Mouse (Mus musculus) midbrain, postnatal 0 days (tissue): ENCODE results near the gene Clstn3. TPM values are rescaled to one million over a fixed set of nuclear protein-coding genes. Genes with fewer than 3 reads are reported as not detected.
"Not testable (repeated sequence)": the region's sequence is repeated elsewhere in the genome, so short reads cannot be mapped to it uniquely, and the experiment has no call there.

Source experiments
- ATAC-seq: fragments of 200-750 bp; cut with Nextera tagmentation; 2 replicates; pipeline ENCODE4 v1.8.0; 2017; ENCODE audit warnings: moderate number of reproducible peaks, mild to moderate bottlenecking, moderate TSS enrichment, moderate library complexity; ENCODE audit not compliant: low FRiP score
- DNase-seq: peaks from one replicate; pipeline ENCODE4 v3.0.0-alpha.2; 2015; ENCODE audit warnings: low spot score
- H3K27ac ChIP-seq: fragments of 300-500 bp; sonication (generic); 2 replicates; pipeline ENCODE4 v1.5.1; 2014; ENCODE audit warnings: low read depth, mild to moderate bottlenecking, low read length, mixed read lengths
- H3K27me3 ChIP-seq: fragments of 300-500 bp; sonication (generic); 2 replicates; pipeline ENCODE4 v1.6.1; 2014; ENCODE audit warnings: low read length, control low read depth, mixed read lengths; ENCODE audit not compliant: insufficient read depth
- H3K36me3 ChIP-seq: fragments of 300-500 bp; sonication (generic); 2 replicates; pipeline ENCODE4 v1.6.1; 2014; ENCODE audit warnings: low read length, control low read depth, mixed read lengths; ENCODE audit not compliant: insufficient read depth
- H3K4me1 ChIP-seq: fragments of 300-500 bp; sonication (generic); 2 replicates; pipeline ENCODE4 v1.6.1; 2014; ENCODE audit warnings: mild to moderate bottlenecking, control low read depth, antibody characterized with exemption, low read length, mixed read lengths; ENCODE audit not compliant: insufficient read depth
- H3K4me2 ChIP-seq: fragments of 300-500 bp; sonication (generic); 2 replicates; pipeline ENCODE4 v1.6.1; 2014; ENCODE audit warnings: low read depth, mild to moderate bottlenecking, low read length, mixed read lengths; ENCODE audit not compliant: poor library complexity, severe bottlenecking
- H3K4me3 ChIP-seq: fragments of 300-500 bp; sonication (generic); 2 replicates; pipeline ENCODE4 v1.5.1; 2014; ENCODE audit warnings: low read depth, mild to moderate bottlenecking, low read length, moderate library complexity
- H3K9ac ChIP-seq: fragments of 300-500 bp; sonication (generic); replicated peaks from 2 replicates; pipeline ENCODE4 v1.6.1; 2014; ENCODE audit warnings: mild to moderate bottlenecking, low read length, moderate library complexity, mixed read lengths; ENCODE audit not compliant: poor library complexity, severe bottlenecking
- H3K9me3 ChIP-seq: fragments of 300-500 bp; sonication (generic); 2 replicates; pipeline ENCODE4 v1.6.1; 2016; ENCODE audit warnings: low read length, control low read depth
- CTCF ChIP-seq: IDR thresholded peaks from 2 replicates; pipeline ENCODE4 v1.5.1; 2016; ENCODE audit warnings: antibody characterized with exemption, mild to moderate bottlenecking
- WGBS: fragments of 180-500 bp; shearing (Covaris S2); extraction: QIAGEN DNeasy Blood & Tissue Kit; methylation state at CpG from one replicate; pipeline ENCODE4 v1.1.7; 2014; 5-methylcytosine and 5-hydroxymethylcytosine counted together
- polyA plus RNA-seq: library from polyadenylated mRNA; unstranded; fragments of >200 nt; fragmentation: Nextera tagmentation; extraction: Ambion mirVana; gene quantifications from 2 replicates; pipeline ENCODE4 v1.2.1, GENCODE M21; 2015
- total RNA-seq: library from RNA; depleted of rRNA; stranded (reverse); fragments of >200 nt; gene quantifications from 2 replicates; pipeline ENCODE4 v1.2.3, GENCODE M21; 2014; rRNA removed

Gene Clstn3
- total RNA-seq (315 and 318 TPM in 2 replicates), polyA plus RNA-seq (205 and 226 TPM in 2 replicates)

- Histone ChIP-seq H3K4me2 (peak within 1 kb of the TSS; percentile 82), H3K27me3 (no peaks in the 10 kb centered on the region), H3K9ac (peak within 1 kb of the TSS; percentile 91), H3K36me3 (0 out of 2 replicates have a peak, but pooled peaks cover 8% of the 10 kb centered on the region), H3K4me3 (peak within 1 kb of the TSS; percentile 70), H3K9me3 (no peaks in the 10 kb centered on the region), H3K4me1 (peaks cover 8% of the 10 kb centered on the region; the same call in 1 of the 2 replicates), H3K27ac (peak within 1 kb of the TSS; percentile 95)
- peak; percentile 97 for DNase-seq
- peak; percentile 96 for ATAC-seq
- WGBS, result 3% methylated on average over 27 of the region's 27 CpGs
- TF ChIP-seq CTCF, result peak; percentile 11; the same call in 1 of the 2 replicates
These were observed at the start of gene Clstn3 for GRCm38 (mm10) chr6:124464305-124465271. Clstn3 (minus strand) TSS chr6:124464794.

GRCm38 (mm10) chr6:124512355-124512836, 47.8 kb upstream of the Clstn3 start, which contains the start of gene C1ra:
C1ra (plus strand) TSS chr6:124512405.
- no peaks in the 10 kb centered on the region for H3K27me3 ChIP-seq
- H3K9ac ChIP-seq, result no peak within 1 kb of the TSS
- ATAC-seq (no peak), DNase-seq (peak; percentile 35)
- H3K4me2 ChIP-seq, result peak within 1 kb of the TSS; percentile 34; the same call in 1 of the 2 replicates
- TF ChIP-seq CTCF, result peak; percentile 85
- no peaks in the 10 kb centered on the region for H3K4me1 ChIP-seq
- H3K27ac ChIP-seq, result no peak within 1 kb of the TSS
- 7% methylated on average over 6 of the region's 6 CpGs for WGBS
- H3K36me3 ChIP-seq, result no peaks in the 10 kb centered on the region
- H3K4me3 ChIP-seq, result no peak within 1 kb of the TSS
- H3K9me3 ChIP-seq, result no peaks in the 10 kb centered on the region

- WGBS, result 70% methylated on average over 6 of the region's 6 CpGs
- ATAC-seq, result no peak
- TF ChIP-seq CTCF, result no peak
These were observed 47.3 kb upstream of the Clstn3 start for GRCm38 (mm10) chr6:124511936-124512335.

GRCm38 (mm10) chr6:124509192-124509591, 44.6 kb upstream of the Clstn3 start:
- not testable (repeated sequence) for H3K4me3 ChIP-seq, H3K4me1 ChIP-seq, H3K27ac ChIP-seq, H3K27me3 ChIP-seq, H3K4me2 ChIP-seq, H3K9me3 ChIP-seq, H3K36me3 ChIP-seq, DNase-seq, ATAC-seq, H3K9ac ChIP-seq
- 88% methylated on average over 5 of the region's 5 CpGs for WGBS

More at GRCm38 (mm10) chr6:124511936-124512335, 47.3 kb upstream of the Clstn3 start:
- Histone ChIP-seq H3K4me1 (no peaks in the 10 kb centered on the region), H3K9me3 (no peaks in the 10 kb centered on the region), H3K27me3 (no peaks in the 10 kb centered on the region), H3K27ac (no peak overlapping the region), H3K4me2 (no peak overlapping the region), H3K9ac (no peak overlapping the region), H3K4me3 (no peak overlapping the region), H3K36me3 (no peaks in the 10 kb centered on the region)
- no peak for DNase-seq

- TF ChIP-seq CTCF, result no peak
- Histone ChIP-seq H3K4me2 (no peak overlapping the region), H3K36me3 (no peaks in the 10 kb centered on the region), H3K4me1 (no peaks in the 10 kb centered on the region), H3K27me3 (no peaks in the 10 kb centered on the region), H3K27ac (no peak overlapping the region), H3K9me3 (no peaks in the 10 kb centered on the region), H3K9ac (no peak overlapping the region), H3K4me3 (no peak overlapping the region)
- ATAC-seq (no peak), DNase-seq (no peak)
- WGBS, result 85% methylated on average over 10 of the region's 10 CpGs
These were observed 43.7 kb upstream of the Clstn3 start for GRCm38 (mm10) chr6:124508292-124508691.

- no peak for ATAC-seq
- no peak for TF ChIP-seq CTCF
These were observed 42.4 kb upstream of the Clstn3 start for GRCm38 (mm10) chr6:124506991-124507390.

More at GRCm38 (mm10) chr6:124506991-124507390, 42.4 kb upstream of the Clstn3 start:
- H3K27ac ChIP-seq, result no peak overlapping the region
- no peaks in the 10 kb centered on the region for H3K36me3 ChIP-seq
- no peaks in the 10 kb centered on the region for H3K4me1 ChIP-seq
- H3K9ac ChIP-seq, result no peak overlapping the region
- H3K4me3 ChIP-seq, result no peak overlapping the region
- WGBS, result 87% methylated on average over 6 of the region's 6 CpGs
- no peak overlapping the region for H3K4me2 ChIP-seq
- H3K27me3 ChIP-seq, result no peaks in the 10 kb centered on the region
- H3K9me3 ChIP-seq, result no peaks in the 10 kb centered on the region
- DNase-seq, result no peak
